ENCODE assay signal across 8 mouse cellular contexts in the genomic region with DNA sequence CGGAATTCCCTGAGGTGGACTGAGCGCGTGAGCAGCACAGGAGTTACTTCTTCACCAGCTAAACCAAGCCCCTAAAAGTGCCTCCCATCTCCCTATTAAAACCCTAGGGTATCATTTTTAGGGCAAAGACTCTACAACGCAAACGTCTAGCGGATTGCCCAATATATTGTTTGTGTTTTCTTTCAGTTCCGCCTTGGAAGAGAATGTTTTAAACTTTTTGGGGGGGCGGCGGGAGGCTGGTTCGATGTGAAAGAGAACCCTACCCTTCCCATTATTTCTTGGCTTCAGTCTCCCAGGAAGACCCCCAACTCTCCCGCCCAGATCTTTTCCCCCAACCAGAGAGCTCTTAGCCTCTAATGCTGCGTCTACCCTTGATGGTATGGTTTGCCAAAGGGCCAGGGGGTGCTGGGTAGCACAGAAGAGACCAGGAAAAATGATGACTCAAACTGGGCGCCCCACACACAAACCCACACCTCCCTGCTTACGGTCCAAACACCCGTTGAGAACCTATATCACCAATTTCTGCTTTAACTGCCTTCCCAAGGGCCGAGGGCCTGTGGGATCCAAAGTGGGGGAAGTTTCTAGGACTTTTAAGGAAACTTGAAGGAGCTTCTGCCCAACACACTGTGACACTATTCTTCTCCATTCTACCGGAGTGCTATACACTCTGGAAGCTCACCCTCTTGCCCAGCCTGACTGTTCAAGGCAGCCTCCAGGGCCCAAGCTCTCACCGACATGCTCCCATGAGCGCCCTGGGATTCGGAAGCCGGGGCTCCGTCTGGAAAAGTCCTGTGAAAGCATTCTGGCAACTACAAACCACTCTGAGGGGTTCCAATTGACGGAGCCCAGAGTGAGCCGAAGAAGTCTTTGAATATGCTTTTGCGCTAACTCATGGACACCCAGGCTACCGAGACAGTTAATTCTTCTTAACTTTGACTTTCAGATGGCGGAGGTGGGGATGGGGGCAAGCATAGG.
DNase-seq lines count a peak whose midpoint lies in the region; ATAC-seq and TF ChIP-seq lines count a peak whose summit lies in the region.

No protein-coding gene starts in this region.

- H3K4me2 ChIP-seq in hindbrain, embryonic 15.5 days: peak overlapping the region; percentile 73
- peak overlapping the region; percentile 70 for H3K4me2 ChIP-seq in lung, postnatal 0 days (replicated peaks; ENCODE audit: low read depth, low read length)
- peak overlapping the region; percentile 90 for H3K4me2 ChIP-seq in stomach, embryonic 14.5 days (replicated peaks; ENCODE audit: low read depth, low read length)

- TF ChIP-seq CTCF in lung, postnatal 0 days (IDR thresholded peaks at IDR 0.05): no peak

- no peaks in the 10 kb centered on the region for H3K9me3 ChIP-seq in hindbrain, embryonic 15.5 days
- H3K9me3 ChIP-seq in lung, postnatal 0 days (ENCODE audit: low read length): no peaks in the 10 kb centered on the region
- no peaks in the 10 kb centered on the region for H3K9me3 ChIP-seq in stomach, embryonic 14.5 days (ENCODE audit: control insufficient read depth, low read depth, low read length)

- peak overlapping the region; percentile 92 for H3K27ac ChIP-seq in hindbrain, embryonic 15.5 days (replicated peaks)
- peak overlapping the region; percentile 90 for H3K27ac ChIP-seq in lung, postnatal 0 days (ENCODE audit: low read length)
- H3K27ac ChIP-seq in stomach, embryonic 14.5 days (ENCODE audit: low read length): peak overlapping the region; percentile 98

- peak overlapping the region; percentile 39 for H3K4me3 ChIP-seq in hindbrain, embryonic 15.5 days
- peak overlapping the region; percentile 47 for H3K4me3 ChIP-seq in lung, postnatal 0 days (ENCODE audit: low read depth, low read length)
- peak overlapping the region; percentile 42 for H3K4me3 ChIP-seq in stomach, embryonic 14.5 days (ENCODE audit: low read depth, low read length)

- H3K36me3 ChIP-seq in hindbrain, embryonic 15.5 days: no peaks in the 10 kb centered on the region
- no peaks in the 10 kb centered on the region for H3K36me3 ChIP-seq in lung, postnatal 0 days (ENCODE audit: insufficient read depth, low read length)
- H3K36me3 ChIP-seq in stomach, embryonic 14.5 days (ENCODE audit: control insufficient read depth, insufficient read depth, low read length): peaks cover 8% of the 10 kb centered on the region

- WGBS in hindbrain, embryonic 15.5 days: 7% methylated on average over 27 of the region's 27 CpGs
- 20% methylated on average over 27 of the region's 27 CpGs for WGBS in lung, postnatal 0 days
- WGBS in stomach, embryonic 14.5 days: 16% methylated on average over 27 of the region's 27 CpGs

- H3K27me3 ChIP-seq in hindbrain, embryonic 15.5 days: no peaks in the 10 kb centered on the region
- H3K27me3 ChIP-seq in lung, postnatal 0 days (replicated peaks; ENCODE audit: insufficient read depth, low read length): peaks cover 20% of the 10 kb centered on the region; the same call in 1 of the 2 replicates
- H3K27me3 ChIP-seq in stomach, embryonic 14.5 days (ENCODE audit: control insufficient read depth, insufficient read depth, low read length): no peaks in the 10 kb centered on the region

- DNase-seq in right cerebral cortex, postnatal 4 days: peak; percentile 11
- no peak for DNase-seq in right cerebral cortex, postnatal 36 days (ENCODE audit: low spot score in 2 of 2)
- peak; percentile 56 for DNase-seq in embryo, embryonic 10.5 days (ENCODE audit: low spot score)
- peak; percentile 50 for DNase-seq in lung, postnatal 0 days (ENCODE audit: low spot score)
- no peak for DNase-seq in left cerebral cortex, adult 11 months (ENCODE audit: low spot score)

- no peak for TF ChIP-seq EP300 in lung, postnatal 0 days (IDR thresholded peaks at IDR 0.05)

- peak overlapping the region; percentile 46 for H3K9ac ChIP-seq in hindbrain, embryonic 15.5 days
- H3K9ac ChIP-seq in lung, postnatal 0 days (replicated peaks; ENCODE audit: low read depth): peak overlapping the region; percentile 37
- H3K9ac ChIP-seq in stomach, embryonic 14.5 days (replicated peaks; ENCODE audit: low read depth, low read length): peak overlapping the region; percentile 80

- ATAC-seq in hindbrain, embryonic 15.5 days (ENCODE audit: low FRiP score, low read depth): peak; percentile 0; the same call in 1 of the 2 replicates
- peak; percentile 0; the same call in 1 of the 2 replicates for ATAC-seq in lung, postnatal 0 days
- no peak for ATAC-seq in stomach, embryonic 14.5 days (ENCODE audit: insufficient number of reproducible peaks, insufficient read depth, low FRiP score, low read depth)
- ATAC-seq in activated CD4-positive, CD25-positive, alpha-beta regulatory T cell, adult 4 months: no peak

- H3K4me1 ChIP-seq in hindbrain, embryonic 15.5 days (replicated peaks): peaks cover 69% of the 10 kb centered on the region
- H3K4me1 ChIP-seq in lung, postnatal 0 days (ENCODE audit: insufficient read depth, low read depth, low read length): peaks cover 6% of the 10 kb centered on the region
- H3K4me1 ChIP-seq in stomach, embryonic 14.5 days (ENCODE audit: control insufficient read depth, insufficient read depth, low read length): peaks cover 21% of the 10 kb centered on the region

Comparison
In these comparisons a context has a peak if more than half of its experiments do, and no peak if none do; other contexts are left out.
1. DNase-seq: peak in right cerebral cortex, postnatal 4 days (single experiment), embryo, embryonic 10.5 days (single experiment) and lung, postnatal 0 days (single experiment); none in right cerebral cortex, postnatal 36 days (0 of 2) and left cerebral cortex, adult 11 months (single experiment).
2. ATAC-seq: peak in hindbrain, embryonic 15.5 days (single experiment) and lung, postnatal 0 days (single experiment); none in stomach, embryonic 14.5 days (single experiment) and activated CD4-positive, CD25-positive, alpha-beta regulatory T cell, adult 4 months (single experiment).
3. Peak in every context shown above with its lines, with median percentiles within 50 percentile points of each other: H3K27ac ChIP-seq, H3K4me2 ChIP-seq, H3K4me3 ChIP-seq and H3K9ac ChIP-seq.